Mouse (Mus musculus) lung, postnatal 0 days (tissue): ENCODE measurements around the gene Nmnat3.

Experiments used
- CTCF ChIP-seq: IDR thresholded peaks from 2 replicates; pipeline ENCODE4 v1.5.1; 2016; ENCODE audit warnings: antibody characterized with exemption, mild to moderate bottlenecking
- EP300 ChIP-seq: IDR thresholded peaks from 2 replicates; pipeline ENCODE4 v1.6.1; 2016; ENCODE audit warnings: antibody characterized with exemption, mild to moderate bottlenecking, control low read depth

DNA sequence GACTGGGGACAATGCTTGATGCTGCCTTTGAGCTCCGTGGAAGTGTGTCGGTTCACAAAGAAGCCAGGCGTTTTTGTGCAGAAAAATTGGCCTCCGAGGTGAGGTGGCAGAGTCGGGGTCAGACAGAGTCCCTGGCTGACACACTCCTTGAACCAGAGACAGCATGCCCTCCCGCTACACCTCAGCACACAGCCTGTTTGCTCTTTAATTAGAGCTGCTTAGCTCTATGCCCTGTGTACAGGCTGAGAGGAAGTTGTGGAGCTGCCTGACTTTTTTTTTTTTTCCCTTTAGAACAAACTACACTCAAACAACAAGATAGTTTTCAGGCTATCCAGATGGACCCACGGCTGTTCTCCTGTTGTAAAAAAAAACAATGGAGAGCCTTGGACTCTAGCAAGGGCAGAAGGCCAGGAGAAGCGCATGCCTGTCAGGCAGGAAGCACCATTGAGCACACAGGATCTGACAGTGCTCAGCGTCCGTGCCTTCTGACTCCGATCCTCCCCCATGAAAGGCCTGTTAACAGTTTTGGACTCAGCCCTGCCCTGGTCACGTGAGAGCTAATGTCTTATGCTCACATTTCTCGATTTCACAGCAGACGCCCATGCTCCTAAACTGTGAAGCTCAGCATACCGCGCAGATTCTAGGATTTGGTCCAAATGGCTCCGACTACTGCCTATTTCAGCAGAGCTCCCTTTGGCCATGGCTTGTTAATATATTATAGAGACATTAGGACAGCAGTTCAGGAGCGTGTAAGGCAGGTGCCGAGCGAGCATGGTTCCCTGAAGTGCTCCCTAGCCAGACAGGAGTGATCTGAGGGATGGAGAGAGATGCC lies 42.3 kb downstream of the Nmnat3 start:
- TF ChIP-seq EP300 (no peak), CTCF (no peak)
